Mouse (Mus musculus) embryonic stem cell, embryonic (primary cell): Measurements from ENCODE around the gene Arhgef11.
"Not testable (repeated sequence)": the region's sequence is repeated elsewhere in the genome, so short reads cannot be mapped to it uniquely, and the experiment has no call there.

Source experiments
- CTCF ChIA-PET, 4 experiments: fragments of 300-600 bp in 2 of 4; fragments of 350-600 bp in 2 of 4; sonication (Branson Sonifier 250); formaldehyde crosslinking; loops; one replicate each; lab custom pipeline; 2022; ENCODE audit warnings: inconsistent platforms in 2 of 4; lab: Charles Lee
- POLR2A ChIA-PET, 4 experiments: fragments of 300-600 bp in 2 of 4; fragments of 350-600 bp in 2 of 4; sonication (Branson Sonifier 250); formaldehyde crosslinking; loops; one replicate each; lab custom pipeline; 2022; ENCODE audit warnings: antibody characterized with exemption in 4 of 4, inconsistent platforms in 1 of 4; lab: Charles Lee

The Arhgef11 gene

GRCm38 (mm10) chr3:87616957-87617810 lies at the start of gene Arhgef11:
TSS of gene Arhgef11 (plus strand) at chr3:87617559.
- ChIA-PET POLR2A (interaction anchor here in 2 of 4 experiments (0.6 to 4.6 kb wide), 4 partner anchors 9 to 41 kb away, joined by 4 to 28 read pairs (median 4); no protein-coding TSS in a partner anchor), CTCF (interaction anchor here in 2 of 4 experiments (1.1 to 2.0 kb wide), 4 partner anchors 55 to 138 kb away, joined by 3 to 5 read pairs (median 4); no protein-coding TSS in a partner anchor)

- POLR2A ChIA-PET, result no interaction called here
- CTCF ChIA-PET, result no interaction called here
Measured at GRCm38 (mm10) chr3:87568681-87569080, 48.7 kb upstream of the Arhgef11 start.

GRCm38 (mm10) chr3:87575766-87576165 lies 41.6 kb upstream of the Arhgef11 start:
- POLR2A ChIA-PET, result no interaction called here

GRCm38 (mm10) chr3:87582259-87582658 lies 35.1 kb upstream of the Arhgef11 start:
- POLR2A ChIA-PET, result no interaction called here
- CTCF ChIA-PET, result interaction anchor here in 1 of 4 experiments (0.7 kb wide), 1 partner anchor 74 kb away, joined by 3 read pairs; no protein-coding TSS in a partner anchor

More at GRCm38 (mm10) chr3:87575766-87576165, 41.6 kb upstream of the Arhgef11 start:
- CTCF ChIA-PET, result interaction anchor here in 1 of 4 experiments (1.6 kb wide), 1 partner anchor 13 kb away, joined by 6 read pairs; no protein-coding TSS in a partner anchor

- ChIA-PET POLR2A (no interaction called here), CTCF (interaction anchor here in 1 of 4 experiments (0.7 kb wide), 1 partner anchor 84 kb away, joined by 3 read pairs; no protein-coding TSS in a partner anchor)
Measured at GRCm38 (mm10) chr3:87593793-87594192, 23.6 kb upstream of the Arhgef11 start.

GRCm38 (mm10) chr3:87595328-87595727 lies 22.0 kb upstream of the Arhgef11 start:
- CTCF ChIA-PET, POLR2A ChIA-PET: not testable (repeated sequence)

GRCm38 (mm10) chr3:87601077-87601476 lies 16.3 kb upstream of the Arhgef11 start:
- CTCF ChIA-PET, POLR2A ChIA-PET: not testable (repeated sequence)

- POLR2A ChIA-PET, result interaction anchor here in 1 of 4 experiments (4.6 kb wide), 1 partner anchor 16 kb away, joined by 28 read pairs; no protein-coding TSS in a partner anchor
- CTCF ChIA-PET, result interaction anchor here in 1 of 4 experiments (1.2 kb wide), 1 partner anchor 54 kb away, joined by 3 read pairs; no protein-coding TSS in a partner anchor
Measured at GRCm38 (mm10) chr3:87616354-87616753, 1.0 kb upstream of the Arhgef11 start.

- ChIA-PET POLR2A (interaction anchor here in 3 of 4 experiments (0.6 to 4.6 kb wide), 5 partner anchors 9 to 41 kb away, joined by 3 to 28 read pairs (median 4); no protein-coding TSS in a partner anchor), CTCF (interaction anchor here in 2 of 4 experiments (1.1 to 2.0 kb wide), 4 partner anchors 55 to 138 kb away, joined by 3 to 5 read pairs (median 4); no protein-coding TSS in a partner anchor)
Measured at GRCm38 (mm10) chr3:87617811-87618130, 412 bp downstream of the Arhgef11 start.

- CTCF ChIA-PET, result interaction anchor here in 2 of 4 experiments (1.1 to 2.0 kb wide), 3 partner anchors 56 to 137 kb away, joined by 3 to 5 read pairs (median 4); no protein-coding TSS in a partner anchor
- POLR2A ChIA-PET, result interaction anchor here in 3 of 4 experiments (0.6 to 4.6 kb wide), 8 partner anchors 9 to 56 kb away, joined by 3 to 28 read pairs (median 4); no protein-coding TSS in a partner anchor
Measured at GRCm38 (mm10) chr3:87618240-87618639, 881 bp downstream of the Arhgef11 start.

GRCm38 (mm10) chr3:87618981-87619710 lies 1.8 kb downstream of the Arhgef11 start:
- POLR2A ChIA-PET, result interaction anchor here in 2 of 4 experiments (1.1 to 4.6 kb wide), 6 partner anchors 9 to 17 kb away, joined by 3 to 28 read pairs (median 6); no protein-coding TSS in a partner anchor
- CTCF ChIA-PET, result interaction anchor here in 1 of 4 experiments (0.6 kb wide), 1 partner anchor 472 kb away, joined by 3 read pairs; no protein-coding TSS in a partner anchor

GRCm38 (mm10) chr3:87620218-87620891 lies 3.0 kb downstream of the Arhgef11 start:
- POLR2A ChIA-PET, result interaction anchor here in 2 of 4 experiments (0.7 to 1.9 kb wide), 4 partner anchors 11 to 363 kb away, joined by 3 to 6 read pairs (median 5); no protein-coding TSS in a partner anchor
- CTCF ChIA-PET, result no interaction called here

- POLR2A ChIA-PET, result no interaction called here
- CTCF ChIA-PET, result interaction anchor here in 2 of 4 experiments (0.6 to 0.7 kb wide), 2 partner anchors 93 to 131 kb away, joined by 5 read pairs; no protein-coding TSS in a partner anchor
Measured at GRCm38 (mm10) chr3:87624899-87625298, 7.5 kb downstream of the Arhgef11 start.

- POLR2A ChIA-PET, result interaction anchor here in 3 of 4 experiments (0.6 to 2.9 kb wide), 15 partner anchors 8 to 645 kb away, joined by 3 to 28 read pairs (median 4); partner anchors contain the start of gene Arhgef11 (in 1 of the 3)
- CTCF ChIA-PET, result interaction anchor here in 1 of 4 experiments (1.0 to 1.3 kb wide), 2 partner anchors 69 to 132 kb away, joined by 3 read pairs; no protein-coding TSS in a partner anchor
Measured at GRCm38 (mm10) chr3:87630899-87631298, 13.5 kb downstream of the Arhgef11 start.

GRCm38 (mm10) chr3:87631408-87631807 lies 14.0 kb downstream of the Arhgef11 start:
- CTCF ChIA-PET, result interaction anchor here in 1 of 4 experiments (1.0 to 1.3 kb wide), 2 partner anchors 69 to 132 kb away, joined by 3 read pairs; no protein-coding TSS in a partner anchor
- POLR2A ChIA-PET, result interaction anchor here in 2 of 4 experiments (0.6 to 2.9 kb wide), 16 partner anchors 8 to 644 kb away, joined by 3 to 28 read pairs (median 4); partner anchors contain the start of gene Arhgef11 (in 1 of the 2)

GRCm38 (mm10) chr3:87635514-87635913 lies 18.2 kb downstream of the Arhgef11 start:
- ChIA-PET CTCF (interaction anchor here in 1 of 4 experiments (1.3 kb wide), 1 partner anchor 131 kb away, joined by 3 read pairs; no protein-coding TSS in a partner anchor), POLR2A (interaction anchor here in 1 of 4 experiments (1.2 kb wide), 1 partner anchor 16 kb away, joined by 3 read pairs; no protein-coding TSS in a partner anchor)

- ChIA-PET CTCF (no interaction called here), POLR2A (no interaction called here)
Measured at GRCm38 (mm10) chr3:87643453-87643852, 26.1 kb downstream of the Arhgef11 start.
